Mouse (Mus musculus): Measurements from ENCODE around the gene Tex35. TPM values are rescaled to one million over a fixed set of nuclear protein-coding genes. Genes with fewer than 3 reads are reported as not detected.

Tex35 gene
- polyA plus RNA-seq, 1 experiment from 2014 or later, result not detected

GRCm38 (mm10) chr1:157069181-157069828 is 39.2 kb downstream of the Tex35 start:
- ATAC-seq (no peak), DNase-seq (no peak)
- Histone ChIP-seq H3K4me3 (ENCODE audit: low read depth, low read length) (no peak overlapping the region), H3K4me1 (ENCODE audit: insufficient read depth) (no peaks in the 10 kb centered on the region), H3K27me3 (ENCODE audit: insufficient read depth, low read length) (no peaks in the 10 kb centered on the region), H3K9ac (replicated peaks) (no peak overlapping the region), H3K9me3 (ENCODE audit: low read length) (no peaks in the 10 kb centered on the region), H3K4me2 (ENCODE audit: low read depth, low read length) (no peak overlapping the region), H3K36me3 (replicated peaks; ENCODE audit: insufficient read depth, low read length) (no peaks in the 10 kb centered on the region), H3K27ac (ENCODE audit: low read depth) (no peak overlapping the region)
- 84% methylated on average over 15 of the region's 15 CpGs for WGBS (ENCODE audit: insufficient replicate concordance)
- TF ChIP-seq CTCF (IDR thresholded peaks at IDR 0.05; ENCODE audit: low read depth), result no peak
- TF ChIP-seq EP300 (IDR thresholded peaks at IDR 0.05; ENCODE audit: low read depth), result no peak

- Histone ChIP-seq H3K4me2 (ENCODE audit: low read depth, low read length) (no peak overlapping the region), H3K9ac (replicated peaks) (no peak overlapping the region), H3K9me3 (ENCODE audit: low read length) (no peaks in the 10 kb centered on the region), H3K27ac (ENCODE audit: low read depth) (no peak overlapping the region), H3K27me3 (ENCODE audit: insufficient read depth, low read length) (no peaks in the 10 kb centered on the region), H3K4me1 (ENCODE audit: insufficient read depth) (no peaks in the 10 kb centered on the region), H3K4me3 (ENCODE audit: low read depth, low read length) (no peak overlapping the region), H3K36me3 (replicated peaks; ENCODE audit: insufficient read depth, low read length) (no peaks in the 10 kb centered on the region)
- DNase-seq, result no peak
- no peak for ATAC-seq
- TF ChIP-seq EP300 (IDR thresholded peaks at IDR 0.05; ENCODE audit: low read depth) (no peak), CTCF (IDR thresholded peaks at IDR 0.05; ENCODE audit: low read depth) (no peak)
Measured at GRCm38 (mm10) chr1:157068316-157068715, 40.2 kb downstream of the Tex35 start.

DNA sequence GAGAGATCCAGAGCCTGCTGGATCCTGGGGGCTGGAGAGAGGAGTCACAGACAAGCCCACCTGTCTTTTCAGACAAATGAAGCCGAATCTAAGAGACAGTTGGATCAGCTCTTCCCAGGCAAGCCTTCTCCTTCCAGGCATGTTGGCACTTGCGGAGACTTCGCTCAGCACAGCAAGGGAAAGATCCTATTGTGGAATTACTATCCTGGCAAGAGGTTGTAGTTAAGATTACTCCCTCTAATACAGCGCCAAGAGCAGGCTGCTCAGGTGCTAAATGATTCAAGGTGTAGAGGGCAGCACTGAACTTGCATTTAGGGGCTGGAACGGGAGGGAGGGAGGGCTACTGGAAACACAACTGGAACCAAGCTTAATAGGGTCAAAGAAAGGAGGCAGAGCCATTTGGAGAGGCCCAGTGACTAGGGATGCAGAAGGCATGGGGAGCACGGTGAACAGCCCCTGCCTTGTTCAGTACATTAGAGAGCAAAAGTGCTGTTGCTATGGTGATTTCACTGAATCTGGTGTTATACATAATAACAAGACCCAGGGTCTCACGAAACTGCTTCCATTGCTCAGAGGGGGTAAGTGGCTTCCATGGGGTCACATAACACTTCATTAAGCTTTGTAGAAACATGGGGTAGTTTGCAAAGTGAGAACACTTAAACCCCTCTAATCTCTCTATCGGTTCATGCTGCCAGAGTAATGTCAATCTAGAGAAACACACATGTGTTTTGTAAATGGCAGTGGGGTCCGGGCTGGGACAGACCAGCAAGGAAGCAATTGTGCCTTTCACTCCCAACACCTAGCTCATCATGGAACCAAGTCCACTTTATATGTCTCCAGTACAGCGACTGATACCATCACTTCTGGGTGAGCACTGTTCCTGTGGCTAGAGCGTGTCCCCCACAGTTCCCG is 42.4 kb downstream of the Tex35 start:
- Histone ChIP-seq H3K27me3 (ENCODE audit: insufficient read depth, low read length) (no peaks in the 10 kb centered on the region), H3K4me1 (ENCODE audit: insufficient read depth) (no peaks in the 10 kb centered on the region), H3K4me3 (ENCODE audit: low read depth, low read length) (no peak overlapping the region), H3K27ac (ENCODE audit: low read depth) (no peak overlapping the region), H3K9ac (replicated peaks) (no peak overlapping the region), H3K36me3 (replicated peaks; ENCODE audit: insufficient read depth, low read length) (no peaks in the 10 kb centered on the region), H3K4me2 (ENCODE audit: low read depth, low read length) (no peak overlapping the region), H3K9me3 (ENCODE audit: low read length) (no peaks in the 10 kb centered on the region)
- ATAC-seq (no peak), DNase-seq (no peak)
- WGBS (ENCODE audit: insufficient replicate concordance), result 81% methylated on average over 12 of the region's 12 CpGs
- TF ChIP-seq EP300 (IDR thresholded peaks at IDR 0.05; ENCODE audit: low read depth) (no peak), CTCF (IDR thresholded peaks at IDR 0.05; ENCODE audit: low read depth) (no peak)

DNA sequence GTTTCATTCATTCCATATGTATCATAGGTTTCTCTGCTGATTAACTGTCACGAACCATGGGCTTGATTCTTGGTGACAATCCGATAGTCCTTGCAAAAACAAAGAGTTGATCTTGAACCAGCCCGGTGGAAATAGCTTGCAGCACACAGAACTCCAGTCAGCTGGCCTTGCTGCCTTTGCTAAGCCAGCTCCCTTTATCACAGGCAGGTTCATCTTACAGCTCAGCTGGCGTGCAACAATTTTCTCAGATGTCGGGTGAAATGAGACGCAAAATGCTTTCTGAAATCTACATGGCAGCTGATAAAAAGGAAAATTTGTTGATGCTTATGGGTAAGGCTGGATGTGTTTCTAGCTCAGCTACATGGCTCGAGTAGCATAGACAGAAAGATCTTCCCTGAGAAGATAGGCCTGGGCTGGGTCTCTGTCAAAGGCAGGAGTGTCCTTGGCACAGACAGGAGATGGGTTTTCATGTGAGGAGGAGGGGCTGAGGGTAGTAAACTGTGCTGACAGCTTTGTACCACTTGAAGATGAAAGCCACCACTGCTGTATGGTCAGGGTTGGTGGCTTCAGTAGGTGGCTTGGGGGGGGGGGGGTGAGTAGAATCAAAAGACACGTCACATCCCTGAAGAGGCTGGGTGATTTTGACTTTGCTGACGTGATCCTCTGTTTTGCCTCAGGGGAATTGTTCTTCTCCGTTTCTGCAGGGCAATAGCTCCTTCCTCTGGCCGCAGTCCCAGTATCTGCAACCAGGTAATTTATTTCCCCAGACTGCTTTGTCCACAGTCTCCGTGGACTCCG is 45.0 kb downstream of the Tex35 start:
- DNase-seq, result no peak
- H3K27me3 ChIP-seq (ENCODE audit: insufficient read depth, low read length), result no peaks in the 10 kb centered on the region
- H3K4me2 ChIP-seq (ENCODE audit: low read depth, low read length), result no peak overlapping the region
- no peak for TF ChIP-seq EP300 (IDR thresholded peaks at IDR 0.05; ENCODE audit: low read depth)
- TF ChIP-seq CTCF (IDR thresholded peaks at IDR 0.05; ENCODE audit: low read depth), result peak; percentile 47
- H3K4me3 ChIP-seq (ENCODE audit: low read depth, low read length), result no peak overlapping the region
- no peaks in the 10 kb centered on the region for H3K9me3 ChIP-seq (ENCODE audit: low read length)
- H3K4me1 ChIP-seq (ENCODE audit: insufficient read depth), result no peaks in the 10 kb centered on the region
- ATAC-seq, result no peak
- H3K9ac ChIP-seq (replicated peaks), result no peak overlapping the region
- WGBS (ENCODE audit: insufficient replicate concordance), result 67% methylated on average over 13 of the region's 13 CpGs
- H3K36me3 ChIP-seq (replicated peaks; ENCODE audit: insufficient read depth, low read length), result no peaks in the 10 kb centered on the region
- H3K27ac ChIP-seq (ENCODE audit: low read depth), result no peak overlapping the region

- no peaks in the 10 kb centered on the region for H3K36me3 ChIP-seq (replicated peaks; ENCODE audit: insufficient read depth, low read length)
- ATAC-seq (no peak), DNase-seq (no peak)
- H3K27ac ChIP-seq (ENCODE audit: low read depth), result no peak overlapping the region
- H3K9me3 ChIP-seq (ENCODE audit: low read length), result no peaks in the 10 kb centered on the region
- H3K9ac ChIP-seq (replicated peaks), result no peak overlapping the region
- WGBS (ENCODE audit: insufficient replicate concordance), result 74% methylated on average over 5 of the region's 5 CpGs
- no peak overlapping the region for H3K4me2 ChIP-seq (ENCODE audit: low read depth, low read length)
- H3K27me3 ChIP-seq (ENCODE audit: insufficient read depth, low read length), result no peaks in the 10 kb centered on the region
- H3K4me3 ChIP-seq (ENCODE audit: low read depth, low read length), result no peak overlapping the region
- TF ChIP-seq CTCF (IDR thresholded peaks at IDR 0.05; ENCODE audit: low read depth) (no peak), EP300 (IDR thresholded peaks at IDR 0.05; ENCODE audit: low read depth) (no peak)
- H3K4me1 ChIP-seq (ENCODE audit: insufficient read depth), result no peaks in the 10 kb centered on the region
Measured at GRCm38 (mm10) chr1:157062445-157062825, 46.0 kb downstream of the Tex35 start.

Measured in liver, postnatal 0 days (tissue).